Mouse (Mus musculus) T-helper 1 cell (primary cell): Measurements from ENCODE around the gene Sorbs1.

Source experiments
- in situ Hi-C: fragments of 300-600 bp; cut with MboI, MseI; formaldehyde crosslinking; loops from one replicate; pipeline ENCODE4 v1.15.1; 2025; ENCODE audit warnings: high pct_unique_total_duplicates

The Sorbs1 gene

GRCm38 (mm10) chr19:40269526-40269925 lies 244.1 kb downstream of the Sorbs1 start:
- in situ Hi-C loops, result no loop called here

GRCm38 (mm10) chr19:40268493-40268892 lies 245.1 kb downstream of the Sorbs1 start:
- in situ Hi-C loops, result no loop called here

GRCm38 (mm10) chr19:40267380-40267779 lies 246.2 kb downstream of the Sorbs1 start:
- in situ Hi-C loops, result no loop called here

- in situ Hi-C loops, result no loop called here
These were observed 254.1 kb downstream of the Sorbs1 start for GRCm38 (mm10) chr19:40259485-40259884.

GRCm38 (mm10) chr19:40257396-40257795 lies 256.2 kb downstream of the Sorbs1 start:
- in situ Hi-C loops, result no loop called here

GRCm38 (mm10) chr19:40256376-40257050 lies 257.1 kb downstream of the Sorbs1 start:
- in situ Hi-C loops, result no loop called here

GRCm38 (mm10) chr19:40255561-40255960 lies 258.0 kb downstream of the Sorbs1 start:
- in situ Hi-C loops, result no loop called here

GRCm38 (mm10) chr19:40254741-40255140 lies 258.8 kb downstream of the Sorbs1 start:
- in situ Hi-C loops, result no loop called here

GRCm38 (mm10) chr19:40253768-40254167 lies 259.8 kb downstream of the Sorbs1 start:
- in situ Hi-C loops, result no loop called here

GRCm38 (mm10) chr19:40251115-40251514 lies 262.5 kb downstream of the Sorbs1 start:
- in situ Hi-C loops, result no loop called here

- in situ Hi-C loops, result no loop called here
These were observed 264.2 kb downstream of the Sorbs1 start for GRCm38 (mm10) chr19:40249352-40249751.

GRCm38 (mm10) chr19:40248476-40248875 lies 265.1 kb downstream of the Sorbs1 start:
- in situ Hi-C loops, result no loop called here

- in situ Hi-C loops, result no loop called here
These were observed 266.3 kb downstream of the Sorbs1 start for GRCm38 (mm10) chr19:40247268-40247666.

- in situ Hi-C loops, result no loop called here
These were observed 266.8 kb downstream of the Sorbs1 start for GRCm38 (mm10) chr19:40246646-40247267.
